Mouse (Mus musculus) megakaryocyte-erythroid progenitor cell, adult 5-6 weeks (primary cell): ENCODE results near the gene Gstm7. TPM values are rescaled to one million over a fixed set of nuclear protein-coding genes. Genes with fewer than 3 reads are reported as not detected.
"Not testable (repeated sequence)": the region's sequence is repeated elsewhere in the genome, so short reads cannot be mapped to it uniquely, and the experiment has no call there.

Experiments used
- ATAC-seq: replicated peaks from 2 replicates; pipeline ENCODE4 v1.8.0; 2016; ENCODE audit warnings: mild to moderate bottlenecking, inconsistent platforms; ENCODE audit not compliant: severe bottlenecking, poor library complexity, low FRiP score, low TSS enrichment
- total RNA-seq, 2 experiments: library from RNA; stranded (forward) in 1 of 2; stranded (reverse) in 1 of 2; fragments of 200-1000, 215-1000 nt in 1 of 2; fragments of >200 nt in 1 of 2; fragmentation: Nextera tagmentation in 1 of 2; gene quantifications; 2 replicates each; pipeline ENCODE4 v1.2.3; 2014 to 2017

Gene Gstm7
- 0.62 and 6.3 TPM in 2 replicates for total RNA-seq (2014; fragmentation: Nextera tagmentation)
- total RNA-seq (2017): 1.9 TPM in 1 of 2 replicates, not detected in the other

- peak; percentile 95 for ATAC-seq
Observed at GRCm38 (mm10) chr3:107931670-107932069, at the start of gene Gstm7. Gene Gstm7 (minus strand): TSS chr3:107931817.

GRCm38 (mm10) chr3:107981261-107981660, 49.6 kb upstream of the Gstm7 start:
- peak; percentile 57; the same call in 1 of the 2 replicates for ATAC-seq

- no peak for ATAC-seq
Observed at GRCm38 (mm10) chr3:107977691-107978090, 46.1 kb upstream of the Gstm7 start.

- no peak for ATAC-seq
Observed at GRCm38 (mm10) chr3:107974237-107974636, 42.6 kb upstream of the Gstm7 start.

GRCm38 (mm10) chr3:107972070-107972469, 40.5 kb upstream of the Gstm7 start:
- no peak for ATAC-seq

GRCm38 (mm10) chr3:107971101-107971500, 39.5 kb upstream of the Gstm7 start:
- ATAC-seq: not testable (repeated sequence)

- ATAC-seq: no peak
Observed at GRCm38 (mm10) chr3:107968724-107969395, 37.2 kb upstream of the Gstm7 start, which contains the start of gene Gstm3. Gene Gstm3 (minus strand): TSS chr3:107969283.

- ATAC-seq: no peak
Observed at GRCm38 (mm10) chr3:107966631-107967030, 35.0 kb upstream of the Gstm7 start.

- ATAC-seq: no peak
Observed at GRCm38 (mm10) chr3:107965592-107965991, 34.0 kb upstream of the Gstm7 start.

- ATAC-seq: peak; percentile 45
Observed at GRCm38 (mm10) chr3:107964656-107965308, 33.2 kb upstream of the Gstm7 start.

- ATAC-seq: peak; percentile 32; the same call in 1 of the 2 replicates
Observed at GRCm38 (mm10) chr3:107964026-107964425, 32.4 kb upstream of the Gstm7 start.

- not testable (repeated sequence) for ATAC-seq
Observed at GRCm38 (mm10) chr3:107955260-107955659, 23.6 kb upstream of the Gstm7 start.

GRCm38 (mm10) chr3:107953906-107954305, 22.3 kb upstream of the Gstm7 start:
- ATAC-seq: no peak

GRCm38 (mm10) chr3:107953328-107953755, 21.7 kb upstream of the Gstm7 start:
- ATAC-seq: peak; percentile 88

- ATAC-seq: no peak
Observed at GRCm38 (mm10) chr3:107950531-107950930, 18.9 kb upstream of the Gstm7 start.

GRCm38 (mm10) chr3:107949461-107949860, 17.8 kb upstream of the Gstm7 start:
- ATAC-seq: not testable (repeated sequence)

GRCm38 (mm10) chr3:107945729-107946128, 14.1 kb upstream of the Gstm7 start:
- ATAC-seq: no peak

- no peak for ATAC-seq
Observed at GRCm38 (mm10) chr3:107943239-107943990, 11.8 kb upstream of the Gstm7 start, which contains the start of gene Gstm6. Gene Gstm6 (minus strand): TSS chr3:107943749.

- ATAC-seq: no peak
Observed at GRCm38 (mm10) chr3:107941261-107941660, 9.6 kb upstream of the Gstm7 start.

- no peak for ATAC-seq
Observed at GRCm38 (mm10) chr3:107940524-107940923, 8.9 kb upstream of the Gstm7 start.
